Mouse (Mus musculus) neural tube, embryonic 15.5 days (tissue): ENCODE results near the gene Olfr127. TPM values are rescaled to one million over a fixed set of nuclear protein-coding genes. Genes with fewer than 3 reads are reported as not detected.
"Not testable (repeated sequence)": the region's sequence is repeated elsewhere in the genome, so short reads cannot be mapped to it uniquely, and the experiment has no call there.

Source experiments
- ATAC-seq: fragments of 200-750 bp; cut with Nextera tagmentation; 2 replicates; pipeline ENCODE4 v1.8.0; 2017; ENCODE audit warnings: mild to moderate bottlenecking, moderate TSS enrichment, moderate library complexity; ENCODE audit not compliant: low FRiP score
- H3K27ac ChIP-seq: fragments of 300-500 bp; sonication (generic); replicated peaks from 2 replicates; pipeline ENCODE4 v1.5.1; 2015; ENCODE audit warnings: mild to moderate bottlenecking, inconsistent platforms
- H3K27me3 ChIP-seq: fragments of 300-500 bp; sonication (generic); replicated peaks from 2 replicates; pipeline ENCODE4 v1.6.1; 2015; ENCODE audit warnings: inconsistent platforms
- H3K36me3 ChIP-seq: fragments of 300-500 bp; sonication (generic); 2 replicates; pipeline ENCODE4 v1.6.1; 2015; ENCODE audit warnings: inconsistent platforms
- H3K4me1 ChIP-seq: fragments of 300-500 bp; sonication (generic); 2 replicates; pipeline ENCODE4 v1.6.1; 2015; ENCODE audit warnings: inconsistent platforms
- H3K4me2 ChIP-seq: fragments of 300-500 bp; sonication (generic); 2 replicates; pipeline ENCODE4 v1.6.1; 2015; ENCODE audit warnings: inconsistent platforms, mild to moderate bottlenecking, moderate library complexity
- H3K4me3 ChIP-seq: fragments of 300-500 bp; sonication (generic); replicated peaks from 2 replicates; pipeline ENCODE4 v1.5.1; 2015; ENCODE audit warnings: mild to moderate bottlenecking, inconsistent platforms
- H3K9ac ChIP-seq: fragments of 300-500 bp; sonication (generic); replicated peaks from 2 replicates; pipeline ENCODE4 v1.6.1; 2015; ENCODE audit warnings: mild to moderate bottlenecking, inconsistent platforms
- H3K9me3 ChIP-seq: fragments of 300-500 bp; sonication (generic); replicated peaks from 2 replicates; pipeline ENCODE4 v1.6.1; 2016; ENCODE audit warnings: inconsistent platforms
- WGBS: fragments of 180-500 bp; shearing (Covaris S2); methylation state at CpG from one replicate; pipeline ENCODE4 v1.1.7; 2015; ENCODE audit warnings: mixed read lengths; 5-methylcytosine and 5-hydroxymethylcytosine counted together
- polyA plus RNA-seq: library from polyadenylated mRNA; unstranded; fragments of >200 nt; fragmentation: Nextera tagmentation; extraction: Ambion mirVana; gene quantifications from 2 replicates; pipeline ENCODE4 v1.2.1, GENCODE M21; 2015

Olfr127 gene
- not detected in 2 replicates for polyA plus RNA-seq

DNA sequence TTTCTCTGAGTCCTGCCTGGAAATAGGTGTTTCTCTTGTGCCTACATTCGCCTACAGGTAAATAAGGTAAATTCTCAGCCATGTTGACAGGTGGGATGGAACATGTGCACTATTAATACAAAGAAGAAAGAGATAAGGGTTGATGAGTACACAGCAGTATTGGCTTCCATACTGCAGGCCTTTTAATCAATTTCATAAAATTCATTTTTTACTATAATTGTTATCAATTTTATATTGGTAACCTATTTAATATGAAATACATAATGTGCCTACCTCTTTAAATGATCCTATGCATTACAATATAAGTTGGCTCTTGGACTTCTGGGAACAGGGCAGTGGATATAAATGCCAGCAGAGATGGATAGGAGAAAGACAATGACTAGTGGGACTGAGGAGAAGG, at the start of gene Olfr127:
Gene Olfr127, plus strand, starts transcription at position 301 of the 400 bp plus-strand sequence.
- H3K4me1 ChIP-seq: no peaks in the 10 kb centered on the region
- H3K9ac ChIP-seq: no peak within 1 kb of the TSS
- no peak within 1 kb of the TSS for H3K4me3 ChIP-seq
- H3K27ac ChIP-seq: no peak within 1 kb of the TSS
- no peaks in the 10 kb centered on the region for H3K9me3 ChIP-seq
- no peaks in the 10 kb centered on the region for H3K27me3 ChIP-seq
- H3K4me2 ChIP-seq: no peak within 1 kb of the TSS
- WGBS: 84% methylated on average over 1 of the region's 1 CpGs
- ATAC-seq: no peak
- no peaks in the 10 kb centered on the region for H3K36me3 ChIP-seq

DNA sequence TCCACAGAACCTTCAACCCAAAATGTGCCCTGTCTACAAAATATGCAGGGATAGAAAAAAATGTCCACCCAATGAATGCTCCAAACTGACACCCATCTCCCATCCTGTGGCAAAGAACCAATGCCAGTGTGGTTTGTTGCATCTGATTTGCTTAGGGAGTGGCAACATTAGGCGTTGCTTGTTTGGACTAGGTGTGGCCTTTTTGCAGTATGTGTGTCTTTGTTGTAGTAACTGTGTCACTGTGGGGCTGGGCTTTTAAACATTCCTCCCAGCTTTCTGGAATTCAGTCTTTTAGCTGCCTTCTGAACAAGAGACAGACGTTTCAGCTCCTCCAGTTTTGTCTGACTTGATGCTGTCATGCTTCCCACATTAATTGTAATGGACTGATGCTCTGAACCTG, 36.3 kb upstream of the Olfr127 start:
- Histone ChIP-seq H3K4me1 (no peaks in the 10 kb centered on the region), H3K9me3 (no peaks in the 10 kb centered on the region), H3K4me2 (no peak overlapping the region), H3K4me3 (no peak overlapping the region), H3K9ac (no peak overlapping the region), H3K27ac (no peak overlapping the region), H3K27me3 (no peaks in the 10 kb centered on the region), H3K36me3 (no peaks in the 10 kb centered on the region)
- 75% methylated on average over 2 of the region's 2 CpGs for whole genome bisulfite sequencing
- ATAC-seq: no peak

DNA sequence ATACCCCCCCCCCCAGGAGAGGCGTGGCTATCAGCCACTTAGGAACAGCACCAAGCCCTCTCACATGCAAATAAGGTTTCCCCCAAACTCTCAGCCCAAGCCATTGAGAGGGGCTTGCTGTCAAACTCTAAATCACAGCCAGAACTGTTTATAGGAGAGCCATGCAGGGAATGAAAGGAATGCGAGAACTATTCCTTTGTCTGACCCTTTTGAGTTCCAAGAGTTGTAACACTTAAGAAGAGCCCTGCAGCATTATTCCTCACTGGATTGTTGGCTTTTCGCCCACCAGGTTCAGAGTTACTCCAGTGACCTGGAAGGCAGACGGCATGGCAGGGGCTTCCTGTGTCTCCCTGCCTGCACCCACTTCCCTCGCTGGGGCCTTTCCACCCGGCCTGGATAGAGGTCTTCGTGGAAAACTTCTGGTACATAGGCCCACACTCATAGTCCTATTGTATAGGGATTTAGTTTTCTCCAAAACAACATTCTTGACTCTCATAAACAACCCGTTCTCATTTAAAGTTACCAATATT, 30.5 kb upstream of the Olfr127 start:
- no peak for ATAC-seq
- H3K4me3 ChIP-seq: no peak overlapping the region
- H3K9ac ChIP-seq: no peak overlapping the region
- no peaks in the 10 kb centered on the region for H3K27me3 ChIP-seq
- no peak overlapping the region for H3K4me2 ChIP-seq
- H3K36me3 ChIP-seq: no peaks in the 10 kb centered on the region
- H3K27ac ChIP-seq: no peak overlapping the region
- H3K9me3 ChIP-seq: no peaks in the 10 kb centered on the region
- 13% methylated on average over 8 of the region's 8 CpGs for WGBS
- H3K4me1 ChIP-seq: no peaks in the 10 kb centered on the region

DNA sequence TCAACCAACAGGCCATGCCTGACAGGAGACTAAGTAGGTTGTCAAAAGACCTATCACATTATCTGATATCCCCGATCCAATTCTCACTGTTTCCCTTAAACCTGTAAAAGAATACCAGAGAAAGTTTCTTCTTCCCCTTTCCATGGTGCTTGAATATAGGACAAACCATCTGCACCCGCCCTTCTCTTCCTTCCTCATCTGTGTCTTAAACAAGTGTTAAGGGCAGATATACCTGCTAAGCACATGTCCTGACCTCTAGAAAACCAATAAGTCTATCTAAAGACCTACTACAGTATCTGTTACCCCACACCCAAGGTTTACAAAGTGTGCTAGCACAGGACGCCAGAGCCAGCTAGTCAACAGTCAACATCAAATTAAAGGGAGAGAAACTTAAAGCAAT, 26.4 kb upstream of the Olfr127 start:
- 87% methylated on average over 3 of the region's 3 CpGs for WGBS
- Histone ChIP-seq H3K27me3 (no peaks in the 10 kb centered on the region), H3K4me2 (no peak overlapping the region), H3K9ac (no peak overlapping the region), H3K4me3 (no peak overlapping the region), H3K9me3 (no peaks in the 10 kb centered on the region), H3K27ac (no peak overlapping the region), H3K36me3 (no peaks in the 10 kb centered on the region), H3K4me1 (no peaks in the 10 kb centered on the region)
- no peak for ATAC-seq

GRCm38 (mm10) chr17:37906821-37907220, 6.6 kb downstream of the Olfr127 start:
- H3K27ac ChIP-seq, H3K4me2 ChIP-seq, H3K9ac ChIP-seq, H3K4me3 ChIP-seq, H3K9me3 ChIP-seq, H3K36me3 ChIP-seq, ATAC-seq, H3K4me1 ChIP-seq, H3K27me3 ChIP-seq: not testable (repeated sequence)
- 77% methylated on average over 8 of the region's 8 CpGs for WGBS

DNA sequence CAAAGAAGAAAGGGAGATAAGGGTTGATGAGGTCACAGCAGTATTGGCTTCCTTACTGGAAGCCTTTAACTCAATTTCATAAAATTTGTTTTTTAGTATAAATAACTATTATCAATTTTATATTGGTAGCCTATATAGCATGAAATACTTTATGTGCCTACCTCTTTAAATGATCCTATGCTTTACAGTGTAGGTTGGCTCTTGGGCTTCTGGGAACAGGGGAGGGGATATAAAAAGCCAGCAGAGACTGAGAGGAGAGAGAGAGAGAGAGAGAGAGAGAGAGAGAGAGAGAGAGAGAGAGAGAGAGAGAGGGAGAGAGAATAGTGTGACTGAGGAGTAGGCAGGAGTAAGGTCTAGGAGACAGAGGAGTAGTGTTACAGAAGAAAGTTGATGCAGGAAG, 20.0 kb downstream of the Olfr127 start, which contains the start of gene Olfr128:
Gene Olfr128, plus strand, starts transcription at position 301 of the 400 bp plus-strand sequence.
- no peak within 1 kb of the TSS for H3K4me3 ChIP-seq
- no peak for ATAC-seq
- no peaks in the 10 kb centered on the region for H3K36me3 ChIP-seq
- no peaks in the 10 kb centered on the region for H3K9me3 ChIP-seq
- H3K27ac ChIP-seq: no peak within 1 kb of the TSS
- H3K4me1 ChIP-seq: no peaks in the 10 kb centered on the region
- no peaks in the 10 kb centered on the region for H3K27me3 ChIP-seq
- H3K4me2 ChIP-seq: no peak within 1 kb of the TSS
- H3K9ac ChIP-seq: no peak within 1 kb of the TSS

GRCm38 (mm10) chr17:37952979-37953378, 52.7 kb downstream of the Olfr127 start, which contains the start of gene Olfr761:
Gene Olfr761, minus strand, starts transcription at chr17:37953079.
- Histone ChIP-seq H3K36me3 (no peaks in the 10 kb centered on the region), H3K4me2 (no peak within 1 kb of the TSS), H3K9me3 (no peaks in the 10 kb centered on the region), H3K27me3 (no peaks in the 10 kb centered on the region), H3K4me3 (no peak within 1 kb of the TSS), H3K4me1 (no peaks in the 10 kb centered on the region), H3K27ac (no peak within 1 kb of the TSS), H3K9ac (no peak within 1 kb of the TSS)
- 79% methylated on average over 2 of the region's 2 CpGs for WGBS
- ATAC-seq: no peak

Other genes with a start within 250 kb of the Olfr127 start
- not detected in 2 replicates for gene Olfr117, start 236.7 kb upstream of the Olfr127 start, polyA plus RNA-seq
- gene Olfr118, start 233.4 kb upstream of the Olfr127 start, polyA plus RNA-seq: not detected in 2 replicates
- not detected in 2 replicates for gene Olfr119, start 203.9 kb upstream of the Olfr127 start, polyA plus RNA-seq
- gene Olfr120, start 178.6 kb upstream of the Olfr127 start, polyA plus RNA-seq: not detected in 2 replicates
- not detected in 2 replicates for gene Olfr121, start 151.6 kb upstream of the Olfr127 start, polyA plus RNA-seq
- gene Olfr122, start 131.8 kb upstream of the Olfr127 start, polyA plus RNA-seq: not detected in 2 replicates
- gene Olfr123, start 106.9 kb upstream of the Olfr127 start, polyA plus RNA-seq: not detected in 2 replicates
- not detected in 2 replicates for gene Olfr124, start 100.5 kb upstream of the Olfr127 start, polyA plus RNA-seq
- gene Olfr125, start 67.5 kb upstream of the Olfr127 start, polyA plus RNA-seq: not detected in 2 replicates
- gene Olfr126, start 53.0 kb upstream of the Olfr127 start, polyA plus RNA-seq: not detected in 2 replicates
- not detected in 2 replicates for gene Olfr128, start 20.1 kb downstream of the Olfr127 start, polyA plus RNA-seq
- not detected in 2 replicates for gene Olfr761, start 52.6 kb downstream of the Olfr127 start, polyA plus RNA-seq
- not detected in 2 replicates for gene Olfr129, start 159.6 kb downstream of the Olfr127 start, polyA plus RNA-seq
- not detected in 2 replicates for gene Olfr130, start 163.5 kb downstream of the Olfr127 start, polyA plus RNA-seq
- gene Olfr131, start 188.3 kb downstream of the Olfr127 start, polyA plus RNA-seq: not detected in 2 replicates
- not detected in 2 replicates for gene Olfr132, start 234.1 kb downstream of the Olfr127 start, polyA plus RNA-seq
- not detected in 2 replicates for gene Olfr133, start 244.8 kb downstream of the Olfr127 start, polyA plus RNA-seq